Mouse (Mus musculus) kidney, embryonic 14.5 days (tissue): ENCODE measurements around the gene Pld5. TPM values are rescaled to one million over a fixed set of nuclear protein-coding genes. Genes with fewer than 3 reads are reported as not detected.

ENCODE experiments used
- ATAC-seq: fragments of 200-750 bp; cut with Nextera tagmentation; 2 replicates; pipeline ENCODE4 v1.8.0; 2017; ENCODE audit warnings: moderate number of reproducible peaks, mild to moderate bottlenecking, moderate TSS enrichment, moderate library complexity; ENCODE audit not compliant: low FRiP score, low TSS enrichment
- H3K27ac ChIP-seq: fragments of 300-500 bp; sonication (generic); 2 replicates; pipeline ENCODE4 v1.5.1; 2014; ENCODE audit warnings: low read depth, mild to moderate bottlenecking, low read length, moderate library complexity, mixed read lengths
- H3K27me3 ChIP-seq: fragments of 300-500 bp; sonication (generic); 2 replicates; pipeline ENCODE4 v1.6.1; 2014; ENCODE audit warnings: mild to moderate bottlenecking, low read length; ENCODE audit not compliant: control insufficient read depth, insufficient read depth
- H3K36me3 ChIP-seq: fragments of 300-500 bp; sonication (generic); 2 replicates; pipeline ENCODE4 v1.6.1; 2014; ENCODE audit warnings: low read length, mixed read lengths; ENCODE audit not compliant: control insufficient read depth, insufficient read depth
- H3K4me1 ChIP-seq: fragments of 300-500 bp; sonication (generic); 2 replicates; pipeline ENCODE4 v1.6.1; 2014; ENCODE audit warnings: low read length, mixed read lengths; ENCODE audit not compliant: control insufficient read depth, insufficient read depth
- H3K4me2 ChIP-seq: fragments of 300-500 bp; sonication (generic); replicated peaks from 2 replicates; pipeline ENCODE4 v1.6.1; 2014; ENCODE audit warnings: low read depth, mild to moderate bottlenecking, low read length
- H3K4me3 ChIP-seq: fragments of 300-500 bp; sonication (generic); 2 replicates; pipeline ENCODE4 v1.5.1; 2014; ENCODE audit warnings: mild to moderate bottlenecking, low read length
- H3K9ac ChIP-seq: fragments of 300-500 bp; sonication (generic); 2 replicates; pipeline ENCODE4 v1.6.1; 2014; ENCODE audit warnings: low read depth, mild to moderate bottlenecking, low read length, moderate library complexity
- H3K9me3 ChIP-seq: fragments of 300-500 bp; sonication (generic); 2 replicates; pipeline ENCODE4 v1.6.1; 2016; ENCODE audit warnings: low read length; ENCODE audit not compliant: control insufficient read depth
- WGBS: fragments of 180-500 bp; shearing (Covaris S2); extraction: QIAGEN DNeasy Blood & Tissue Kit; methylation state at CpG from one replicate; pipeline ENCODE4 v1.1.7; 2014; 5-methylcytosine and 5-hydroxymethylcytosine counted together
- polyA plus RNA-seq: library from polyadenylated mRNA; unstranded; fragments of >200 nt; fragmentation: Nextera tagmentation; extraction: Ambion mirVana; gene quantifications from 2 replicates; pipeline ENCODE4 v1.2.1, GENCODE M21; 2014

Pld5 gene
- polyA plus RNA-seq, 1 experiment from 2014 or later = 2.0 TPM

DNA sequence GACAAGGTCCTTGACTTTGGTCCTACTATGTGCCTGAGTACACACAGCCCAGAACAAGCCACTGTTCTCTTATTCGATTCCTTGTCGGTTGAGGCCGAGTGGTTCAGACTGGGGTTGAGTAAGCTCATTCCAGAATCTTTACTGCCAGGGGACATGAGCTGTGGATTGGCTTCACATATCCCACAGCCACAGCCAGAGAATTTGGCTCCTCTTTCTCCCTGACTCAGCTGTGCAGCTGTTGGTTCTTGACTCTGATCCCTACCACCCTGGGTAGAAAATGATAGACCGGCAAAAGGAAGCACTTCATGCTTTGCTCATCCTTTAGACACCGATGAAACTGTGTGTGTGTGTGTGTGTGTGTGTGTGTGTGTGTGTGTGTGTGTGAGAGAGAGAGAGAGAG, 343.7 kb downstream of the Pld5 start:
- H3K27ac ChIP-seq = no peak overlapping the region
- H3K4me2 ChIP-seq = no peak overlapping the region
- no peaks in the 10 kb centered on the region for H3K4me1 ChIP-seq
- H3K27me3 ChIP-seq = no peaks in the 10 kb centered on the region
- WGBS = 93% methylated on average over 5 of the region's 5 CpGs
- no peak for ATAC-seq
- no peaks in the 10 kb centered on the region for H3K36me3 ChIP-seq
- H3K9me3 ChIP-seq = no peaks in the 10 kb centered on the region
- H3K4me3 ChIP-seq = no peak overlapping the region
- H3K9ac ChIP-seq = no peak overlapping the region

DNA sequence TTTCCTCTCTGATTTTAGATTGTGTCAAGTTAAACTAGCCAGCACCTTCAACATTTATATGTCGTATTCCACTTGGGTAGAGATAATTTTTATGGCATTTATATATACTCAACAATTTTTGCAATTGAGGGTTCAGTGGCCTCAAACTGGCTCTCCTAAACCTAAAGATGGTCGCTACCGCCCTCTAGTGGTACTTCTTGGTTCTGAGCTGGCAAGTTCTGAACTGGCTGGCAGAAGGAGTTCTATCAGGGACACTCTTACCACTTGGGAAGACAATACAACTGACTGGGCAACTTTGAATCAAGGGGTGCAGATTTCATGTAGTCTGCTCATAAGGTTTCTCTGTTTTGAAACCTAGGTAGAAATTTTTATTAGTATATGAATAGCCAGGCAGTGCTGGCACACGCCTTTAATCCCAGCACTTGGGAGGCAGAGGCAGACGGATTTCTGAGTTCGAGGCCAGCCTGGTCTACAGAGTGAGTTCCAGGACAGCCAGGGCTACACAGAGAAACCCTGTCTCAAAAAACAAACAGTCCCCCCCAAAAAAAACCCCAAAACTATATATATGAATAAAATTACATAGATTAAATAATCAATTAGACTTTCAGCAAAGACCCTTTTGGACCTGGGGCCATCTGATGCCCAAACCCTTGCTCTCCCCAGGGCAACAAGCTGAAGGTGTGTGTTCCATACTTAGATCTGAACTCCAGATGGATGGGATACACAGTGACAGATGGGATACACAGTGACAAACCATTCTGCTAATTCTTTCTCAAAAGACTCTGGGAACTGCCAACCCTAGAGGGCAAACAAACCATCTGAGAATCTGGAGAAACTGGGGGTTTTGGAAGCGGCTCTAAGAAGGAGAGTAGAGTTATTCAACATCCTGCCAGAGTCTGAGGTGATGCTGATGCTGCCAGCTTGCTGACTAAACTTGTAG, 351.0 kb downstream of the Pld5 start:
- no peaks in the 10 kb centered on the region for H3K27me3 ChIP-seq
- ATAC-seq = peak; percentile 32; the same call in 1 of the 2 replicates
- no peak overlapping the region for H3K4me2 ChIP-seq
- H3K4me3 ChIP-seq = no peak overlapping the region
- H3K9me3 ChIP-seq = no peaks in the 10 kb centered on the region
- H3K27ac ChIP-seq = no peak overlapping the region
- WGBS = 48% methylated on average over 7 of the region's 7 CpGs
- H3K36me3 ChIP-seq = no peaks in the 10 kb centered on the region
- H3K4me1 ChIP-seq = no peaks in the 10 kb centered on the region
- H3K9ac ChIP-seq = no peak overlapping the region

DNA sequence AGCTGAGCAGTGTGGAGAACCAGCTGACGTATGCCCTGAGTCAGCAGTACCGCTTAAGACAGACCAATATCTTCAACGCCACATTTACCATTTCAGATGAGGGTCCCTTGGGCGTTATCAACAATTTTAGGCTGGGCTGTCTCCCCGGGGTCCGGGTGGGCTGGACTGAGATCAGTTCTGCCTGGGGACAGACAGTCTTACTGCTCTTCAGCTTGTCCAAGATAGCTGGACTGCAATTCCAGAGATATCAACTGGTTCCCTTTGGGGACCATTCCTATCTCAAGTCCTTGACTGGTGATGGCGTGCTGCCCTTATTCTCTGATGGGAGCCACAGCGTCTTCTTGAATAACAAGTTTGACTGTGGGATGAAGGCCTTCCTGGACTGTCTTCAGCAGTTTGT, 354.0 kb downstream of the Pld5 start:
- H3K4me2 ChIP-seq = no peak overlapping the region
- H3K27me3 ChIP-seq = no peaks in the 10 kb centered on the region
- no peak overlapping the region for H3K27ac ChIP-seq
- ATAC-seq = no peak
- no peaks in the 10 kb centered on the region for H3K36me3 ChIP-seq
- H3K4me1 ChIP-seq = no peaks in the 10 kb centered on the region
- WGBS = 87% methylated on average over 8 of the region's 8 CpGs
- no peaks in the 10 kb centered on the region for H3K9me3 ChIP-seq
- H3K9ac ChIP-seq = no peak overlapping the region
- no peak overlapping the region for H3K4me3 ChIP-seq

DNA sequence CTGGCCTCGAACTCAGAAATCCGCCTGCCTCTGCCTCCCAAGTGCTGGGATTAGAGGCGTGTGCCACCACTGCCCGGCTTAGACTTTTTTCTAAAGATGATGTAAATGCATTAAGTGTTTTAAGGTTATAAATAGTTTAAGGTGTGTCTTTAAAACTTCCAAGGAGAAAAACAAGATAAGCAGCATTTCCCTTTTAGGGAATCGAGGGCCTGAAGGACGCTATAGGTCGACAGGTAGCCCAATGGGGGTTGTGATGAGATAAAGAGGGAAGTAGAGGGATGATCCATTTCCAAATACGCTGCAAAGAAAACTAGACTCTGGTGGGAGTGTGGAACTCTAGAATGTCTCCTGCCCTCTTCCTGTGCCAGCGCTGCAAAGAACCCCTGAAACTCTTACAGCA, 355.1 kb downstream of the Pld5 start, which contains the start of gene Gm38100:
Gene Gm38100, plus strand, starts transcription at position 301 of the 400 bp plus-strand sequence.
- no peak within 1 kb of the TSS for H3K4me2 ChIP-seq
- WGBS = 89% methylated on average over 9 of the region's 9 CpGs
- no peaks in the 10 kb centered on the region for H3K4me1 ChIP-seq
- no peak within 1 kb of the TSS for H3K4me3 ChIP-seq
- no peaks in the 10 kb centered on the region for H3K36me3 ChIP-seq
- no peaks in the 10 kb centered on the region for H3K9me3 ChIP-seq
- H3K27ac ChIP-seq = no peak within 1 kb of the TSS
- ATAC-seq = no peak
- no peaks in the 10 kb centered on the region for H3K27me3 ChIP-seq
- no peak within 1 kb of the TSS for H3K9ac ChIP-seq

DNA sequence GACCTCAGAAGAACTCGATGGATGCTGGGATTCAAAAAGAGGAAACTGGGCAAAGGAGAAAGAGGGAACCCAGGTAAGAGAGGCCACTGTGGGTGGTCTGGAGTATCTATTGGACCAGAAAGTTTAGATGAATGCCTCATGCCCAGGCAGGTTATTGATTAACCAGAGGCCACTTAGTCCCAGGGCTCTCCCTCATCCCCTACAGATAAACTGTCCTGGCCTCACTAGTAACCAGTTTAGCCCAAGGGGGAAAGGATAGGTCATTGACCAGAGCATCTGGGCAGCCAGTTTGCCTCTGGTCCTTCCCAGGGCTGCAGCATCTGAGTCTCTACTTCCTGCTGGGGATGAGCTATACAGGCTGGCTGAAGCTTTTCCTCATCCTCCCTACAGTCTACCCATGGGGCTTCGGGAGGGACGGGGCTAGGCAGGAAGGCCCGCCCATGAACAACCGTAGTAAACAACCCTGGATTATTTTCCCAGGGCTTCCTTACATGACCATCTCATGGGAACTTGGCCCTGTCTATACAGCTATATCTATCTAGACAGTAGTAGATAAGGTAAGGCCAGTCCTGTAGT, 361.3 kb downstream of the Pld5 start:
- H3K9ac ChIP-seq = no peak overlapping the region
- no peaks in the 10 kb centered on the region for H3K4me1 ChIP-seq
- no peaks in the 10 kb centered on the region for H3K9me3 ChIP-seq
- peaks cover 17% of the 10 kb centered on the region for H3K36me3 ChIP-seq
- no peak overlapping the region for H3K4me2 ChIP-seq
- H3K27me3 ChIP-seq = no peaks in the 10 kb centered on the region
- 60% methylated on average over 5 of the region's 5 CpGs for WGBS
- H3K27ac ChIP-seq = no peak overlapping the region
- H3K4me3 ChIP-seq = no peak overlapping the region
- peak; percentile 79 for ATAC-seq
